Mouse (Mus musculus): ENCODE results near the gene Zfp143. TPM values are rescaled to one million over a fixed set of nuclear protein-coding genes. Genes with fewer than 3 reads are reported as not detected.

The Zfp143 gene
- polyA plus RNA-seq, 1 experiment from 2014 or later, result 10.5 TPM

GRCm38 (mm10) chr7:110085217-110085616, 24.2 kb downstream of the Zfp143 start:
- Histone ChIP-seq H3K27me3 (ENCODE audit: insufficient read depth, low read length) (no peaks in the 10 kb centered on the region), H3K9me3 (replicated peaks; ENCODE audit: low read length) (no peaks in the 10 kb centered on the region), H3K36me3 (ENCODE audit: insufficient read depth, low read length) (peaks cover 44% of the 10 kb centered on the region; the same call in 1 of the 2 replicates), H3K27ac (no peak overlapping the region), H3K4me3 (replicated peaks; ENCODE audit: low read depth, low read length) (no peak overlapping the region), H3K4me1 (replicated peaks; ENCODE audit: insufficient read depth, low read length) (no peaks in the 10 kb centered on the region), H3K9ac (ENCODE audit: low read depth, low read length) (no peak overlapping the region), H3K4me2 (ENCODE audit: low read length) (no peak overlapping the region)
- no peak for ATAC-seq (replicated peaks; ENCODE audit: low FRiP score, low read depth)
- no peak for TF ChIP-seq CTCF (IDR thresholded peaks at IDR 0.05; ENCODE audit: low read depth)
- no peak for DNase-seq (ENCODE audit: low spot score)

DNA sequence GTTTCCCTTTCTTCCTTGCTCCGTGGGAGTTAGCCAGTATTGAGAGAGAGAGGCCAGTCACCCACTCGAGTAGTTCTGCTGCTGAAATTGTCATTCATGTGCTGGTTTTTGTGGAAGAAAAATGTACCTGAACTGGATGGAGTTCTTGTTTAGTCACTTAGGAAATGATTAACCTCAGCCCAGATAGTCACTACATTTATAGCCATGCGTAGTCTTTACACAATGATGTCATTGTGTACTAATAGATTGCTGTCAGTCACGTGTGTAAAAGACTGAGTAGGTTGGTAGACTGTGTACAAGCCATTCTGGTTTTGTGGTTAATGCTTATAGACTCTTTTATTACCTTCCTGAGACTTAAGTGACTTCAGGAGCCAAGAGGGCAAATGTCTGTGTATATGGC, 26.9 kb downstream of the Zfp143 start:
- H3K9ac ChIP-seq (ENCODE audit: low read depth, low read length), result no peak overlapping the region

DNA sequence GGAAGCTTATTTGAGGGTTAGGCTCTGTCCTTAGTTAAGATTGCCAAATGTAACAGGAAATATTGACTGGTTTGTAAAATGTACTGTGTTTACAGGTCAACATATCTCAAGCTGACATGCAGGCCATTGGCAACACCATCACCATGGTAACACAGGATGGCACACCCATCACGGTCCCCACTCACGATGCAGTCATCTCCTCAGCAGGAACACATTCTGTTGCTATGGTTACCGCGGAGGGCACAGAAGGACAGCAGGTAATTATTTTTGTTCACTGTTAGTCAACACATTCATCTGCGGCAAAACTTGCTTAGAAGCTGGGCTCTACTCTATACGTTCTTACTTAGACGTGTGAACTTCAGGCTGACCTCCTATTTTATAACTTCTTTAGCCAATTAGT, 30.7 kb downstream of the Zfp143 start:
- Histone ChIP-seq H3K36me3 (ENCODE audit: insufficient read depth, low read length) (peaks cover 55% of the 10 kb centered on the region; the same call in 1 of the 2 replicates), H3K27ac (no peak overlapping the region), H3K9ac (ENCODE audit: low read depth, low read length) (no peak overlapping the region), H3K27me3 (ENCODE audit: insufficient read depth, low read length) (no peaks in the 10 kb centered on the region), H3K9me3 (replicated peaks; ENCODE audit: low read length) (no peaks in the 10 kb centered on the region), H3K4me2 (ENCODE audit: low read length) (no peak overlapping the region), H3K4me3 (replicated peaks; ENCODE audit: low read depth, low read length) (no peak overlapping the region), H3K4me1 (replicated peaks; ENCODE audit: insufficient read depth, low read length) (no peaks in the 10 kb centered on the region)
- ATAC-seq (replicated peaks; ENCODE audit: low FRiP score, low read depth) (no peak), DNase-seq (ENCODE audit: low spot score) (no peak)
- WGBS, result 83% methylated on average over 7 of the region's 7 CpGs
- no peak for TF ChIP-seq CTCF (IDR thresholded peaks at IDR 0.05; ENCODE audit: low read depth)

More for the DNA sequence above, 26.9 kb downstream of the Zfp143 start:
- H3K36me3 ChIP-seq (ENCODE audit: insufficient read depth, low read length), result peaks cover 56% of the 10 kb centered on the region; the same call in 1 of the 2 replicates
- H3K4me1 ChIP-seq (replicated peaks; ENCODE audit: insufficient read depth, low read length), result no peaks in the 10 kb centered on the region
- no peak for TF ChIP-seq CTCF (IDR thresholded peaks at IDR 0.05; ENCODE audit: low read depth)
- no peaks in the 10 kb centered on the region for H3K27me3 ChIP-seq (ENCODE audit: insufficient read depth, low read length)
- peak; percentile 88 for ATAC-seq (replicated peaks; ENCODE audit: low FRiP score, low read depth)
- WGBS, result 56% methylated on average over 4 of the region's 4 CpGs
- peak overlapping the region; percentile 47 for H3K27ac ChIP-seq
- H3K4me2 ChIP-seq (ENCODE audit: low read length), result no peak overlapping the region
- no peaks in the 10 kb centered on the region for H3K9me3 ChIP-seq (replicated peaks; ENCODE audit: low read length)
- no peak overlapping the region for H3K4me3 ChIP-seq (replicated peaks; ENCODE audit: low read depth, low read length)
- DNase-seq (ENCODE audit: low spot score), result peak; percentile 50

DNA sequence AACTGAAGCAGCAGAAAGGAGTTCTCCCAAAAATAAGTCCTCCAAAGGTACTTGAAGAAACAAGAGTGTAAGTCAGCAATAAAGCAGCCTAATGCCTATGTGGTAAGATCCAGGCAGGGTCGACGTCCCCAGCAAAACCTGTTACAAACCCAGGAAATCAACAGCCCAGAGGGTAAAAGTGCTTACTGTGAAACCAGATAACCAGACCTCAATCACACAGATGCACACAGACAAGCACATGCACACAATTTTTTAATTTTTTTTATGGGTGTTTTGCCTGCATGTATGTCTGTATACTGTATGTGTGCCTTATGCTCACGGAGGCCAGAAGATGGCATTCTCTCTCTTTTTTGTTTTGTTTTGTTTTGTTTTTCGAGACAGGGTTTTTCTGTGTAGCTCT, 35.3 kb downstream of the Zfp143 start:
- Histone ChIP-seq H3K27ac (no peak overlapping the region), H3K9me3 (replicated peaks; ENCODE audit: low read length) (no peaks in the 10 kb centered on the region), H3K9ac (ENCODE audit: low read depth, low read length) (no peak overlapping the region), H3K27me3 (ENCODE audit: insufficient read depth, low read length) (no peaks in the 10 kb centered on the region), H3K4me1 (replicated peaks; ENCODE audit: insufficient read depth, low read length) (no peaks in the 10 kb centered on the region), H3K36me3 (ENCODE audit: insufficient read depth, low read length) (peaks cover 36% of the 10 kb centered on the region; the same call in 1 of the 2 replicates), H3K4me2 (ENCODE audit: low read length) (no peak overlapping the region), H3K4me3 (replicated peaks; ENCODE audit: low read depth, low read length) (no peak overlapping the region)
- DNase-seq (ENCODE audit: low spot score) (no peak), ATAC-seq (replicated peaks; ENCODE audit: low FRiP score, low read depth) (no peak)
- WGBS, result 87% methylated on average over 4 of the region's 4 CpGs
- peak; percentile 36; the same call in 1 of the 2 replicates for TF ChIP-seq CTCF (IDR thresholded peaks at IDR 0.05; ENCODE audit: low read depth)

DNA sequence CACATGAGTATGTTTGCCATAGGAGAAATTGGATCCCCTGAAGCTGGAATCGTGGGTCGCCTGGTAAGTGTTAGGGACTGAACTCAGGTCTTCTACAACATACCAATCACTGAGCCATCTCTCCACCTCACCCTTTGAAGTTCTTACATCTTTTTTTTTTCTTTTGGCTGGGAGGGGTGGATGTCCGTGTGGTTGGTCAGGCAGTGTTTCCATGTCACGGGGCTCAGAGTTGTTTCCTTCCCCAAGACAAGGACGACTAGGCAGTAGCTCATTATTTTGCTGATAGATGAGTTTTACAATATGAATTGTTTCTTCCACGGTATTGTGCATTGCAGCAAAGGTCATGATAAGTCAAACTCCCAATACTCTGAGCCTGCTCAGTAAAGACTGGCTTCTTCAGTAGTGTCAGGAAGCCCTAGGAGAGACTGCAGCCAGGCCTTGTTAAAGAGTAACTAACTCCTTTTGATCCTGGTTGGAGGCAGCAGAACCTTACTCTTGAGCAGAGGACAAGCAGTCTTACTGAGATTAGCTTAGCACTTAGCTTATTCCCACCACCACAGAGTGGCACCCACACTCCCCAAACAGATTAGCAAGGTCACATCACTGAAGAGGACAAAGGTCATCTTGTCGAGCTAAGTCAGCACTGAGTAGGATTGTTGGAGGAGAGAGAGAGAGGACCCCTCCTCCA, 36.2 kb downstream of the Zfp143 start:
- 36% methylated on average over 7 of the region's 7 CpGs for whole genome bisulfite sequencing
- DNase-seq (ENCODE audit: low spot score) (peak; percentile 37), ATAC-seq (replicated peaks; ENCODE audit: low FRiP score, low read depth) (peak; percentile 50)
- Histone ChIP-seq H3K27me3 (ENCODE audit: insufficient read depth, low read length) (no peaks in the 10 kb centered on the region), H3K4me1 (replicated peaks; ENCODE audit: insufficient read depth, low read length) (no peaks in the 10 kb centered on the region), H3K9me3 (replicated peaks; ENCODE audit: low read length) (no peaks in the 10 kb centered on the region), H3K4me2 (ENCODE audit: low read length) (no peak overlapping the region), H3K36me3 (ENCODE audit: insufficient read depth, low read length) (peaks cover 29% of the 10 kb centered on the region; the same call in 1 of the 2 replicates), H3K9ac (ENCODE audit: low read depth, low read length) (no peak overlapping the region), H3K4me3 (replicated peaks; ENCODE audit: low read depth, low read length) (no peak overlapping the region), H3K27ac (peak overlapping the region; percentile 58)
- TF ChIP-seq CTCF (IDR thresholded peaks at IDR 0.05; ENCODE audit: low read depth), result 0 out of 2 replicates have a peak, but pooled peaks have one; percentile 3

GRCm38 (mm10) chr7:110100854-110101253, 39.8 kb downstream of the Zfp143 start:
- ATAC-seq (replicated peaks; ENCODE audit: low FRiP score, low read depth) (0 out of 2 replicates have a peak, but pooled peaks have one; percentile 9), DNase-seq (ENCODE audit: low spot score) (no peak)
- Histone ChIP-seq H3K36me3 (ENCODE audit: insufficient read depth, low read length) (0 out of 2 replicates have a peak, but pooled peaks cover 3% of the 10 kb centered on the region), H3K27me3 (ENCODE audit: insufficient read depth, low read length) (no peaks in the 10 kb centered on the region), H3K27ac (peak overlapping the region; percentile 47), H3K4me3 (replicated peaks; ENCODE audit: low read depth, low read length) (no peak overlapping the region), H3K9me3 (replicated peaks; ENCODE audit: low read length) (no peaks in the 10 kb centered on the region), H3K4me2 (ENCODE audit: low read length) (no peak overlapping the region), H3K9ac (ENCODE audit: low read depth, low read length) (no peak overlapping the region), H3K4me1 (replicated peaks; ENCODE audit: insufficient read depth, low read length) (no peaks in the 10 kb centered on the region)
- no peak for TF ChIP-seq CTCF (IDR thresholded peaks at IDR 0.05; ENCODE audit: low read depth)
- 35% methylated on average over 6 of the region's 6 CpGs for WGBS
